Mouse (Mus musculus): Measurements from ENCODE around the gene Ptgdr2. TPM values are rescaled to one million over a fixed set of nuclear protein-coding genes. Genes with fewer than 3 reads are reported as not detected.

Ptgdr2 gene
- not detected in 2 replicates for polyA plus RNA-seq (2015; fragmentation: Nextera tagmentation; extraction: Ambion mirVana)

- Histone ChIP-seq H3K27ac (ENCODE audit: low read depth) (no peak within 1 kb of the TSS), H3K9ac (replicated peaks) (no peak within 1 kb of the TSS)
- WGBS (ENCODE audit: insufficient replicate concordance) = 29% methylated on average over 5 of the region's 5 CpGs
These were observed at the start of gene Ptgdr2 for GRCm38 (mm10) chr19:10937110-10937563. Ptgdr2 (plus strand) TSS chr19:10937160.

GRCm38 (mm10) chr19:10892201-10892600 is 44.8 kb upstream of the Ptgdr2 start:
- Histone ChIP-seq H3K27me3 (ENCODE audit: insufficient read depth, low read length) (no peaks in the 10 kb centered on the region), H3K4me2 (ENCODE audit: low read depth, low read length) (no peak overlapping the region), H3K9me3 (ENCODE audit: low read length) (no peaks in the 10 kb centered on the region), H3K4me1 (ENCODE audit: insufficient read depth) (peaks cover 17% of the 10 kb centered on the region), H3K9ac (replicated peaks) (no peak overlapping the region), H3K36me3 (replicated peaks; ENCODE audit: insufficient read depth, low read length) (no peaks in the 10 kb centered on the region), H3K4me3 (ENCODE audit: low read depth, low read length) (no peak overlapping the region), H3K27ac (ENCODE audit: low read depth) (no peak overlapping the region)
- DNase-seq = no peak
- 71% methylated on average over 3 of the region's 3 CpGs for WGBS (ENCODE audit: insufficient replicate concordance)
- ATAC-seq = no peak
- TF ChIP-seq EP300 (IDR thresholded peaks at IDR 0.05; ENCODE audit: low read depth) = no peak

More at GRCm38 (mm10) chr19:10937110-10937563, at the start of gene Ptgdr2:
- ATAC-seq (peak; percentile 49), DNase-seq (no peak)
- 0 out of 2 replicates have a peak, but pooled peaks cover 3% of the 10 kb centered on the region for H3K27me3 ChIP-seq (ENCODE audit: insufficient read depth, low read length)
- H3K36me3 ChIP-seq (replicated peaks; ENCODE audit: insufficient read depth, low read length) = peaks cover 5% of the 10 kb centered on the region
- H3K9me3 ChIP-seq (ENCODE audit: low read length) = no peaks in the 10 kb centered on the region
- H3K4me3 ChIP-seq (ENCODE audit: low read depth, low read length) = no peak within 1 kb of the TSS
- no peak within 1 kb of the TSS for H3K4me2 ChIP-seq (ENCODE audit: low read depth, low read length)
- TF ChIP-seq EP300 (IDR thresholded peaks at IDR 0.05; ENCODE audit: low read depth) = peak; percentile 20; the same call in 1 of the 2 replicates
- no peak for TF ChIP-seq CTCF (IDR thresholded peaks at IDR 0.05; ENCODE audit: low read depth)
- H3K4me1 ChIP-seq (ENCODE audit: insufficient read depth) = peaks cover 12% of the 10 kb centered on the region

GRCm38 (mm10) chr19:10895016-10895528 is 41.9 kb upstream of the Ptgdr2 start, which contains the start of gene Prpf19:
Prpf19 (plus strand) TSS chr19:10895231.
- H3K27ac ChIP-seq (ENCODE audit: low read depth) = peak within 1 kb of the TSS; percentile 96
- WGBS (ENCODE audit: insufficient replicate concordance) = under 1% methylated on average over 42 of the region's 43 CpGs
- H3K4me2 ChIP-seq (ENCODE audit: low read depth, low read length) = peak within 1 kb of the TSS; percentile 99
- H3K36me3 ChIP-seq (replicated peaks; ENCODE audit: insufficient read depth, low read length) = peaks cover 19% of the 10 kb centered on the region
- peak within 1 kb of the TSS; percentile 80 for H3K4me3 ChIP-seq (ENCODE audit: low read depth, low read length)
- TF ChIP-seq EP300 (IDR thresholded peaks at IDR 0.05; ENCODE audit: low read depth) (peak; percentile 59), CTCF (IDR thresholded peaks at IDR 0.05; ENCODE audit: low read depth) (no peak)
- H3K9me3 ChIP-seq (ENCODE audit: low read length) = no peaks in the 10 kb centered on the region
- peak; percentile 96 for DNase-seq
- peak within 1 kb of the TSS; percentile 90 for H3K9ac ChIP-seq (replicated peaks)
- no peaks in the 10 kb centered on the region for H3K27me3 ChIP-seq (ENCODE audit: insufficient read depth, low read length)
- peaks cover 20% of the 10 kb centered on the region for H3K4me1 ChIP-seq (ENCODE audit: insufficient read depth)
- ATAC-seq = peak; percentile 96

- Histone ChIP-seq H3K4me1 (ENCODE audit: insufficient read depth) (peaks cover 20% of the 10 kb centered on the region), H3K4me3 (ENCODE audit: low read depth, low read length) (peak overlapping the region; percentile 80), H3K27ac (ENCODE audit: low read depth) (peak overlapping the region; percentile 96), H3K9me3 (ENCODE audit: low read length) (no peaks in the 10 kb centered on the region), H3K4me2 (ENCODE audit: low read depth, low read length) (peak overlapping the region; percentile 99), H3K27me3 (ENCODE audit: insufficient read depth, low read length) (no peaks in the 10 kb centered on the region), H3K36me3 (replicated peaks; ENCODE audit: insufficient read depth, low read length) (peaks cover 25% of the 10 kb centered on the region), H3K9ac (replicated peaks) (peak overlapping the region; percentile 90)
- TF ChIP-seq CTCF (IDR thresholded peaks at IDR 0.05; ENCODE audit: low read depth) (no peak), EP300 (IDR thresholded peaks at IDR 0.05; ENCODE audit: low read depth) (no peak)
- WGBS (ENCODE audit: insufficient replicate concordance) = 1% methylated on average over 16 of the region's 16 CpGs
- peak; percentile 19 for ATAC-seq
- no peak for DNase-seq
These were observed 41.3 kb upstream of the Ptgdr2 start for GRCm38 (mm10) chr19:10895708-10896107.

- H3K4me2 ChIP-seq (ENCODE audit: low read depth, low read length) = peak overlapping the region; percentile 99
- peaks cover 20% of the 10 kb centered on the region for H3K4me1 ChIP-seq (ENCODE audit: insufficient read depth)
- H3K4me3 ChIP-seq (ENCODE audit: low read depth, low read length) = peak overlapping the region; percentile 80
- ATAC-seq = no peak
- H3K36me3 ChIP-seq (replicated peaks; ENCODE audit: insufficient read depth, low read length) = peaks cover 33% of the 10 kb centered on the region
- WGBS (ENCODE audit: insufficient replicate concordance) = 59% methylated on average over 7 of the region's 7 CpGs
- peak overlapping the region; percentile 90 for H3K9ac ChIP-seq (replicated peaks)
- no peak for DNase-seq
- no peaks in the 10 kb centered on the region for H3K9me3 ChIP-seq (ENCODE audit: low read length)
- no peak for TF ChIP-seq CTCF (IDR thresholded peaks at IDR 0.05; ENCODE audit: low read depth)
- no peak for TF ChIP-seq EP300 (IDR thresholded peaks at IDR 0.05; ENCODE audit: low read depth)
- no peak overlapping the region for H3K27ac ChIP-seq (ENCODE audit: low read depth)
- H3K27me3 ChIP-seq (ENCODE audit: insufficient read depth, low read length) = no peaks in the 10 kb centered on the region
These were observed 40.1 kb upstream of the Ptgdr2 start for GRCm38 (mm10) chr19:10896849-10897248.

GRCm38 (mm10) chr19:10897491-10897890 is 39.5 kb upstream of the Ptgdr2 start:
- H3K36me3 ChIP-seq (replicated peaks; ENCODE audit: insufficient read depth, low read length) = peaks cover 40% of the 10 kb centered on the region
- no peaks in the 10 kb centered on the region for H3K9me3 ChIP-seq (ENCODE audit: low read length)
- DNase-seq (no peak), ATAC-seq (no peak)
- H3K9ac ChIP-seq (replicated peaks) = no peak overlapping the region; the same call in 1 of the 2 replicates
- no peak overlapping the region for H3K27ac ChIP-seq (ENCODE audit: low read depth)
- H3K27me3 ChIP-seq (ENCODE audit: insufficient read depth, low read length) = no peaks in the 10 kb centered on the region
- H3K4me2 ChIP-seq (ENCODE audit: low read depth, low read length) = no peak overlapping the region
- no peak overlapping the region for H3K4me3 ChIP-seq (ENCODE audit: low read depth, low read length)
- TF ChIP-seq EP300 (IDR thresholded peaks at IDR 0.05; ENCODE audit: low read depth) = no peak
- no peak for TF ChIP-seq CTCF (IDR thresholded peaks at IDR 0.05; ENCODE audit: low read depth)
- WGBS (ENCODE audit: insufficient replicate concordance) = 70% methylated on average over 8 of the region's 8 CpGs
- peaks cover 20% of the 10 kb centered on the region for H3K4me1 ChIP-seq (ENCODE audit: insufficient read depth)

Data from liver, postnatal 0 days (tissue).